Mouse (Mus musculus): ENCODE measurements around the gene Stk39. TPM values are rescaled to one million over a fixed set of nuclear protein-coding genes. Genes with fewer than 3 reads are reported as not detected.

Gene Stk39
- total RNA-seq, 2 experiments from 2014 or later, result 47.8 to 54.7 TPM

GRCm38 (mm10) chr2:68160566-68160965, 311.5 kb downstream of the Stk39 start:
- DNase-seq (ENCODE audit: low spot score in 2 of 2), result no peak

Other genes starting within 250 kb of the Stk39 start
- gene 4933409G03Rik, start 110.1 kb upstream of the Stk39 start, total RNA-seq (2021), result not detected
- gene 4932414N04Rik, start 184.2 kb upstream of the Stk39 start, total RNA-seq (2021), result not detected

Measured in layer of hippocampus, postnatal 10 days (tissue).